Mouse (Mus musculus): ENCODE measurements around the gene Lbr. TPM values are rescaled to one million over a fixed set of nuclear protein-coding genes. Genes with fewer than 3 reads are reported as not detected.

Gene Lbr
- total RNA-seq, 1 experiment: 240 TPM

DNA sequence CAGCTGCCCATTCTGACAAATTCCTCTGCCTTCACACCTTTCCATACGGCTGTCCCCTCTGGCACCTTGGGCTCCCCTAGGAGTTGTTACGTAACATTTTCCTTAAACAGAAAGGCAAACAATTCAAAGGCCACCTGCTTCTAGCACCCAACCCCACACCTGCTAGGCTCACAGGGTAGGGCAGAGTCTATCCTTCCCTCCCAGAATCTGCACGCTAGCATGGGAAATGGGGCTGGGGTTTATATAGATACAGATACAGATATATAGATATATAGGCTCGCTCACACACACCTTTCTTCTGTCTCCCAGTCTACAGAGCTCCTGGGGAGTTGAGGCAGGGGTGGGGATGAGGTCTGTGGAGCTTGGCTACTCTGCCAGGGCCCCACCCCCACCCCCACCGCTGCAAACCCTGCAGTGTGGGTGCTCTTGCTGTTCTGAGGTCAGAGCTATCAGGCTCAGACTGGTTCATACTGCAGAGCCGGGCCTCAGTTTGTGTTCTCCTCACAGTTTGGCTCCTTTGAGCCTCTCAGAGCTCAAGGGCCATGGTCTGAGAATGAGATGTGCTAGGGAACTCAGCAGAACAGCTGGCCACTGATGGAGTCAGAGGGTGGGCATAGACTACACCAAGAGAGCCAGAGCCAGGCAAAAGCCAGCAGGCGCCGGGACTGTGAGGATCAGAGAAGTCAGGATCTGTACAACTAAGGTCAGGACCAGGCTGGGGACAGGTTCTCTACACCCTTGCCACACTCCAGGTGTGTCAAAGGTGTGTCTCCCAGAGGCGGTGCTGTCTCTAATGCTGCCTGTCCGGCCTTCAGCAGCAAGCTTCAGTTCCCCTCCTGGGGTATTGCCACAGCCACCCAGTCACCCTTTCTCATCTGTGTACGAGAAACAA is 22.4 kb upstream of the Lbr start:
- Histone ChIP-seq H3K36me3 (ENCODE audit: control insufficient read depth, insufficient read depth, low read length, poor library complexity, severe bottlenecking) (no peaks in the 10 kb centered on the region), H3K9me3 (ENCODE audit: control insufficient read depth, insufficient read depth, low read depth, low read length) (no peaks in the 10 kb centered on the region; the same call in 1 of the 2 replicates), H3K9ac (ENCODE audit: insufficient read depth, low read depth, low read length, poor library complexity, severe bottlenecking) (no peak overlapping the region; the same call in 1 of the 2 replicates), H3K27ac (ENCODE audit: insufficient read depth, low read depth, low read length, poor library complexity, severe bottlenecking) (no peak overlapping the region), H3K4me1 (ENCODE audit: control insufficient read depth in 2 of 2, insufficient read depth in 2 of 2, low read length in 2 of 2, poor library complexity in 1 of 2) (peaks cover 8 to 50% of the 10 kb centered on the region in 2 experiments), H3K4me3 (ENCODE audit: insufficient read depth in 1 of 2, low read depth in 1 of 2, low read length in 2 of 2, poor library complexity in 1 of 2, severe bottlenecking in 1 of 2) (no peak overlapping the region)
- in situ Hi-C loops (cut with MboI; ENCODE audit: low sequenced_read_pairs in 2 of 2, unreplicated experiment in 2 of 2): no loop called here
- no peak for TF ChIP-seq ZNF384 (IDR thresholded peaks at IDR 0.05; ENCODE audit: low read depth, low read length)
- TF ChIP-seq CHD2 (IDR thresholded peaks at IDR 0.05; ENCODE audit: low read depth, low read length): no peak
- TF ChIP-seq HCFC1 (IDR thresholded peaks at IDR 0.05; ENCODE audit: borderline replicate concordance, insufficient read depth, low read length): no peak
- no peak for TF ChIP-seq MAFK (IDR thresholded peaks at IDR 0.05; ENCODE audit: insufficient read depth, low read depth, low read length)
- no peak for TF ChIP-seq ZC3H11A (IDR thresholded peaks at IDR 0.05; ENCODE audit: borderline replicate concordance, low read depth, low read length)
- no peak for DNase-seq (ENCODE audit: low read depth, low spot score)

- H3K4me1 ChIP-seq (ENCODE audit: control insufficient read depth in 2 of 2, insufficient read depth in 2 of 2, low read length in 2 of 2, poor library complexity in 1 of 2): peaks cover 8 to 57% of the 10 kb centered on the region in 2 experiments
- no peak overlapping the region for H3K9ac ChIP-seq (ENCODE audit: insufficient read depth, low read depth, low read length, poor library complexity, severe bottlenecking)
- H3K4me3 ChIP-seq (ENCODE audit: insufficient read depth in 1 of 2, low read depth in 1 of 2, low read length in 2 of 2, poor library complexity in 1 of 2, severe bottlenecking in 1 of 2): no peak overlapping the region
- H3K9me3 ChIP-seq (ENCODE audit: control insufficient read depth, insufficient read depth, low read depth, low read length): no peaks in the 10 kb centered on the region; the same call in 1 of the 2 replicates
- H3K36me3 ChIP-seq (ENCODE audit: control insufficient read depth, insufficient read depth, low read length, poor library complexity, severe bottlenecking): no peaks in the 10 kb centered on the region
- no peak for DNase-seq (ENCODE audit: low read depth, low spot score)
- in situ Hi-C loops (cut with MboI; ENCODE audit: low sequenced_read_pairs in 2 of 2, unreplicated experiment in 2 of 2): no loop called here
- TF ChIP-seq MAFK (IDR thresholded peaks at IDR 0.05; ENCODE audit: insufficient read depth, low read depth, low read length) (no peak), ZC3H11A (IDR thresholded peaks at IDR 0.05; ENCODE audit: borderline replicate concordance, low read depth, low read length) (no peak), CHD2 (IDR thresholded peaks at IDR 0.05; ENCODE audit: low read depth, low read length) (no peak), ZNF384 (IDR thresholded peaks at IDR 0.05; ENCODE audit: low read depth, low read length) (no peak), HCFC1 (IDR thresholded peaks at IDR 0.05; ENCODE audit: borderline replicate concordance, insufficient read depth, low read length) (no peak)
- H3K27ac ChIP-seq (ENCODE audit: insufficient read depth, low read depth, low read length, poor library complexity, severe bottlenecking): no peak overlapping the region
These were observed 20.6 kb upstream of the Lbr start for GRCm38 (mm10) chr1:181863431-181863830.

DNA sequence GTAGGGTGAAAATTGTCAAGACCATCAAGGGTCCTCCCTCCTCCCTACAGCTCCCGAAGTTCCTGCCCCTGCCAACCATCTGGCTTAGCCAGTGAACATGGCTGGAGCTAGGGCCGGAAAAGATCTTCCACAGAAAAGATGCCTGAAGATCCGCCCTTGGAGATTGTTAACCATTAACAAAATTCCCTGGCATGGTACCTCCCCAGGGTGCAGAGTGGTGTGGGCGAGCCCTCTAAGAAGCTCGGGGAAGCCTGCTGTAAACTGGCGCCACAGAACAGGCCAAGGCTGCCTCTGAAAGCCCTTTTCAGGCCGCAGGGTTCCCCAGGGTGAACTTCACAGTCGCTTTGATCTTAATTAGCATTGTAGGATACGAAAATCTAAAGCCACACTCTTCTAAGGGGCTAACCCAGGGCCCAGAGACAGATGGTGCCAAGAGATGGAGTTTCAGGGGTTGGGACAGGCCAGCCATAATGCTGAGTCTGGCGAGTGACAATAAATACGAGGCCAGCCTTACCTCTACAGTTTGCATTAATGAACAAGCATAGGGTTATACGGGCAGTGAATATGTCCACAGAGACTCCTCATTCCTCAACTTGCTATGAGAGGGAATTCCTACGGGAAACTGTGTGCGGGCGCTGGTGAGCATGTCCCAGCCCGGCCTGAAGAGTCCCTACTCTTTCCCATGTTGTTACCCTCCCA is 20.0 kb upstream of the Lbr start:
- no peak overlapping the region for H3K9ac ChIP-seq (ENCODE audit: insufficient read depth, low read depth, low read length, poor library complexity, severe bottlenecking)
- no peaks in the 10 kb centered on the region; the same call in 1 of the 2 replicates for H3K9me3 ChIP-seq (ENCODE audit: control insufficient read depth, insufficient read depth, low read depth, low read length)
- in situ Hi-C loops (cut with MboI; ENCODE audit: low sequenced_read_pairs in 2 of 2, unreplicated experiment in 2 of 2): no loop called here
- no peak overlapping the region for H3K4me3 ChIP-seq (ENCODE audit: insufficient read depth in 1 of 2, low read depth in 1 of 2, low read length in 2 of 2, poor library complexity in 1 of 2, severe bottlenecking in 1 of 2)
- DNase-seq (ENCODE audit: low read depth, low spot score): no peak
- H3K36me3 ChIP-seq (ENCODE audit: control insufficient read depth, insufficient read depth, low read length, poor library complexity, severe bottlenecking): no peaks in the 10 kb centered on the region
- no peak for TF ChIP-seq MAFK (IDR thresholded peaks at IDR 0.05; ENCODE audit: insufficient read depth, low read depth, low read length)
- no peak for TF ChIP-seq HCFC1 (IDR thresholded peaks at IDR 0.05; ENCODE audit: borderline replicate concordance, insufficient read depth, low read length)
- TF ChIP-seq ZNF384 (IDR thresholded peaks at IDR 0.05; ENCODE audit: low read depth, low read length): no peak
- TF ChIP-seq ZC3H11A (IDR thresholded peaks at IDR 0.05; ENCODE audit: borderline replicate concordance, low read depth, low read length): no peak
- no peak for TF ChIP-seq CHD2 (IDR thresholded peaks at IDR 0.05; ENCODE audit: low read depth, low read length)
- H3K4me1 ChIP-seq (ENCODE audit: control insufficient read depth in 2 of 2, insufficient read depth in 2 of 2, low read length in 2 of 2, poor library complexity in 1 of 2): peaks cover 8 to 57% of the 10 kb centered on the region in 2 experiments
- H3K27ac ChIP-seq (ENCODE audit: insufficient read depth, low read depth, low read length, poor library complexity, severe bottlenecking): no peak overlapping the region

DNA sequence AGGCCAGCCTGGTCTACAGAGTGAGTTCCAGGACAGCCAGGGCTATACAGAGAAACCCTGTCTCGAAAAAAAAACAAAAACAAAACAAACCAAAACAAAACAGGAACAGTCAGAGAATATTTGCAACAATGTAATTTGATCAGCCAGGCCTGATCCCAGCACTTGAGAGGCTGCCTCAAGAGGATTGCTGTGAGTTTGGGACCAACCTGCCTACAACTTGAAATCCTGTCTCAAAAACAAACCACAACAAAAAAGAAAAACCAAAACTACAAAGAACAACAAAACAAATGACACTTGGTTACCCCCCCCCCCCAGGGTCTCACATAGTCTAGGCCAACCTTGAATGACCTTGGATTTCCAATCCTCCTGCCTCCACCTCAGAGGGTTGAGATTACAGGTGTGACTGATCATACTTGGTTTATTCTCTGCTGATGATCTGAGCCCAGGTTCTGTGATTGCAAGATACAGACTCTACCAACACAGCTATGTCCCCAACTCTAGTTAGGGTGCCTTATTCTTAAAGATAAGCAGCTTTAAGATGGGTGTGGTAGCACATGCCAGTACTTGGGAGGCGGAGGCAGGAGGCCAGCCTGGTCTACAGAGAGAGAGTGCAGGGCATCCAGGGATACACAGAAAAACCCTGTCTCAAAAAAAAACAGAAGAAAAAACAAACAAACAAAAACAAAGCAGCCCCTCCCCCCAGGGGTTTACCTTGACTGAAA is 18.5 kb upstream of the Lbr start:
- H3K27ac ChIP-seq (ENCODE audit: insufficient read depth, low read depth, low read length, poor library complexity, severe bottlenecking): peak overlapping the region; percentile 95

More for the DNA sequence above, 18.5 kb upstream of the Lbr start:
- DNase-seq (ENCODE audit: low read depth, low spot score): no peak
- TF ChIP-seq MAFK (IDR thresholded peaks at IDR 0.05; ENCODE audit: insufficient read depth, low read depth, low read length) (no peak), ZNF384 (IDR thresholded peaks at IDR 0.05; ENCODE audit: low read depth, low read length) (no peak), CHD2 (IDR thresholded peaks at IDR 0.05; ENCODE audit: low read depth, low read length) (no peak), HCFC1 (IDR thresholded peaks at IDR 0.05; ENCODE audit: borderline replicate concordance, insufficient read depth, low read length) (no peak), ZC3H11A (IDR thresholded peaks at IDR 0.05; ENCODE audit: borderline replicate concordance, low read depth, low read length) (no peak)
- H3K9ac ChIP-seq (ENCODE audit: insufficient read depth, low read depth, low read length, poor library complexity, severe bottlenecking): no peak overlapping the region; the same call in 1 of the 2 replicates
- no peak overlapping the region for H3K4me3 ChIP-seq (ENCODE audit: insufficient read depth in 1 of 2, low read depth in 1 of 2, low read length in 2 of 2, poor library complexity in 1 of 2, severe bottlenecking in 1 of 2)
- H3K36me3 ChIP-seq (ENCODE audit: control insufficient read depth, insufficient read depth, low read length, poor library complexity, severe bottlenecking): no peaks in the 10 kb centered on the region
- in situ Hi-C loops (cut with MboI; ENCODE audit: low sequenced_read_pairs in 2 of 2, unreplicated experiment in 2 of 2): no loop called here
- H3K4me1 ChIP-seq (ENCODE audit: control insufficient read depth in 2 of 2, insufficient read depth in 2 of 2, low read length in 2 of 2, poor library complexity in 1 of 2): peaks cover 8 to 56% of the 10 kb centered on the region in 2 experiments
- H3K9me3 ChIP-seq (ENCODE audit: control insufficient read depth, insufficient read depth, low read depth, low read length): no peaks in the 10 kb centered on the region
